Mouse (Mus musculus) fat pad, adult 2 months (tissue): ENCODE results near the gene Tsks.
A peak's percentile ranks its signal among the peaks of the same experiment; 100 is the strongest.

Experiments used
- DNase-seq: peaks from one replicate; pipeline ENCODE4 v3.0.0-alpha.2; 2011; ENCODE audit warnings: low read depth, low spot score; ENCODE audit errors: extremely low read depth

Gene Tsks

DNA sequence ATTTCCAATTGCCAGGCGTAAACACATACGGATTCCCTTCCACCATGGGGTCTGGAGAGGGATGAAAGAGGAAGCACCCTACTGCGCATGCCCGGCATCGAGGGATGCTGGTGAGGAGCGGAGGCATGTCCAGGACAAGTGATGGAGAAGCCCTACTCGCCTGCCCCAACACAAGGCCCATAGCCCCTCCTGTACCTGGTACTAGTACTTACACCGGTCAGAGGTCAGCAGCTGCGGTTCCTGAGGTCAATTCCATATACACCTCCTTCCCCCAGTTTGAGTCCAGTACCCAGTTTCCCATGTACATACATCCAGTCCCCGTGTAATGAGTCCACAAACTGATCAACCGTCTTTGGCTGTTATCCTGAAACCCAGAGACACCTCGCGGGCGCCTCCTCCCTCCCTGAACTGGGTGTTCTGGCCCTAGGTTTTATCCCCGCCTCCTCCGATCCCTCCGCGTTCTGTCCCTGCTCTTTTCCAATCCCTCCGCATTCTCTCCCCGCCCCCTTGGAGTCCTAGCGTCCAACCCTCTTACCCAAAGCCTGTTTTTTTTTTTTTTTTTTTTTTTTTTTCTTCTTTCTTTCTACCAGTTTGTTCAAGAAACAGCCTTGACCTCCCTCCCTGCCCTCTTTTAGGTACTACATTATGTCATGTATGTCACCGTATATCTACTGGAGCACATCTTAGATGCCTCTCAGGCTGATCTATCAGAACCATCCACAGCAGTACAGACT, 31.5 kb downstream of the Tsks start, which contains the start of gene Cpt1c:
Cpt1c (minus strand) TSS at position 469 of the 734 bp plus-strand sequence.
- DNase-seq, result no peak

DNA sequence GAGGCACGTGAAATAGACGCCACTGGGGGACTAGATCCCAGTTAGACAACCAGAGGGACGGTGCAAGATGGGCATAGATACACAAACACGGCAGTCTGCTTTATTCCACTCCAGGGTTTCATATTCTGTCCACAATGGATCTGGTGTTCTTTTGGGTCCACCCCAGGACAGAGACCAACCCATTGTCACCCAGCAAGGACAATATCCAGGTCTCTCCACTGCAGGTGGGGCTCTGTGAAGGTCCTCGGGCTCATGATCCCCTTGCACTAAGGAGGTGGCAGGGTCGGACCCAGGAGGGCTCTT, 32.1 kb downstream of the Tsks start:
- no peak for DNase-seq

DNA sequence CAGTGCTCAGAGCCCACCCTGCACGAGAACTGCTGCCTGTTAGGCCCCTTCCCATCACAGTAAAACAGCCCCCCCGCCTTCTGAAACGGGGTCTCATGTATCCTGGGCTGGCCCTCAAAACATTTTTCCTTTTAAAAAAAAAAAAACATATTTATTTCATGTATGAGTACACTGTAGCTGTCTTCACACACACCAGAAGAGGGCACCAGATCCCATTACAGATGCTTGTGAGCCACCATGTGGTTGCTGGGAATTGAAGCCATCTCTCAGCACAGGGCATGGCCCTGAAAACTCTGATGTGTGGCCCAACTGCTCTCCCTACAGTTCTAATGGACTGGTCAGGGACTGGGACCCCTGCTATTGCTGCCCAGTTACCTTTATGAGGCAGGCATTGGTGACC, 35.3 kb downstream of the Tsks start:
- no peak for DNase-seq

DNA sequence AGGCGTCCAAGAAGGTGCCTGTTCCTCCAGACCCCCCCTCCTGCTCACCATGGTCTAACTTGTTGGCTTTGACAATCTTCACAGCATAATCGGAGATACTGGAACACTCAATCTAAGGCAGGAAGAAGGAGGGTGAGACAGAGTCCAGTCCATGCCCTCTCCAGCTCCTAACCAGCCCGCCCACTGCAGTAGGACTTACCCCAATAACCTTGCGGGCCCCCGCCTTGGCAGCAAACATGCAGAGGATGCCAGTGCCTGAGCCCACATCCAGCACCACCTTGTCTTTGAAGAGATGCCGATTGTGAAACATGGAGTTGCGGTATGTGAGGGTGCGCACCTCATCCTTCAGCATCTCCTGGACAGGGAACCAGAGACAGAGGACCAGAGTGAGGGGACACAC, 38.5 kb downstream of the Tsks start:
- DNase-seq, result no peak

DNA sequence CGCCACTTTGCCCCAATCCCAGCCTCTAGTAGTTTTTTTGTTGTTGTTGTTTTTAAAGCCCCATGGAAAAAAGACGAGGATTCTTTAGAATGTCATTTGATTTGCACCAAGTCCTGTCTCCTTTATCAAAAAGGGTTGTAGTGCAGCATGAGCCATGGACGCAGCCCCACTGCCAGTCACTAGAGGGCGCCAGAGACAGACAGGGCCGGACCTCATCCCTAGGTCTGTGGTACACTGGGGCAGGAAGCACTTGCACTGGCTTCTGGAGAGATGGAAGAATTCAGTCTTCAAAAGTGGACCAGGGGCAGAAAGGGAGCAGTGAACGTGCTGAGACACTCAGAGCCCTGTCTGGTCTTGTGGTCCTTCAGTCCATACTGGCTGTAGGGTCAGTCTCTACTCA, 40.1 kb downstream of the Tsks start:
- no peak for DNase-seq

DNA sequence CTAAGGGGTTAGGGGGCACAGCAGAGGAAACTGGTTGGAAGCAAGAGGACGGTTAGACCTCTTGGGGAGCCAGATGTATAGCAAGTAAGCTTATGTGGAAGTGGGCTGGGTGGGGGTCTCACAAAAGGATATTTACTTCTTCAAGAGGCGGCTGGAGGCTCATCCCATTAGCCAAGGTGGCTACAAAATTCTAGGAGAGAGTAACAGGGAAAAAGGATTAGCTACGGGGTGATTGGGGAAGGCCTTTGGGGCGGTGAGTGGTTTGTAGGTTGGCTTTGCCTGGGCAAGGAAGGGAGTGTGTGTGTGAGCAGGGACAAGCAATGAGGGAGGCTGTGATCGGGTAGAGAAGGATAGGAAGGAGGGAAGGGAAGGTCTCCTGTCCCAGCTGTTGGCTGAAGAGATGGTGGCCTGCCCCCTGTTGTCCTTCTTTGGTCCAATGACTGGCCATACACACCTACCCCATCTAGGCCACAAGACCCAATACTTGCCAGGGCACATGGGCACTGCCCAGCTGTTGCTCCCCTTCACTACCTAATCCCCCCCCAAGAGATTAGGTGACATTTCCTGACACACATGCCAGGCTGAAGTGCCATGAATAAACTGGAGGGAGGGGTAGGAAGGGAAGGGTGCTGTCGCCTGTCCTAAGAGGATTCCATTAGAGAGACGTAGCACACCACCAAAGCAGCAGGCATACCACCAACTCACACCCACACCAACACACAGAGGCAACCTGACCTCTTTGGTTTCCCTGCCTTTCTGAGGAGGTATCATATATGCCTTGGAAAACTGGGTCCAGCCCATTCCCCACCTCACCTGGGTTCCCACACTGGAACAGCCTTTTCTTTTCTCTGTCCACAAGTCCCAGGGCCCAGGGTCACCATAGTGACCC, 41.2 kb downstream of the Tsks start:
- no peak for DNase-seq

DNA sequence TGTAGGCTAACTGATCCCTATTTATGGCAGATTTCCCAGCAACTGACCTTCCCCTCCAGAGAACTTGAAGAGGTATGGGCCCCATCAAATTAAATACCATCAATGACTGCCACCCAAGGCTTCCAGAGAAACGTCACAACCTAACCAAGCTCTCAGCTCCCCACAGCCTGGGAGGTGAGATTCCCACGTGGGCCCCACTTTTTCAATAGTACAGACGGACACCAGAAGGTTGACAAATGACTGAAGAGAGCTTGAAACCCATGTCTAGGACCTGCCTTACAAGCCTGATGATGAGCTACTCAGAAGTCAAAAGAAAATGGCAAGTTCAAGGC, 41.8 kb downstream of the Tsks start:
- DNase-seq, result no peak

DNA sequence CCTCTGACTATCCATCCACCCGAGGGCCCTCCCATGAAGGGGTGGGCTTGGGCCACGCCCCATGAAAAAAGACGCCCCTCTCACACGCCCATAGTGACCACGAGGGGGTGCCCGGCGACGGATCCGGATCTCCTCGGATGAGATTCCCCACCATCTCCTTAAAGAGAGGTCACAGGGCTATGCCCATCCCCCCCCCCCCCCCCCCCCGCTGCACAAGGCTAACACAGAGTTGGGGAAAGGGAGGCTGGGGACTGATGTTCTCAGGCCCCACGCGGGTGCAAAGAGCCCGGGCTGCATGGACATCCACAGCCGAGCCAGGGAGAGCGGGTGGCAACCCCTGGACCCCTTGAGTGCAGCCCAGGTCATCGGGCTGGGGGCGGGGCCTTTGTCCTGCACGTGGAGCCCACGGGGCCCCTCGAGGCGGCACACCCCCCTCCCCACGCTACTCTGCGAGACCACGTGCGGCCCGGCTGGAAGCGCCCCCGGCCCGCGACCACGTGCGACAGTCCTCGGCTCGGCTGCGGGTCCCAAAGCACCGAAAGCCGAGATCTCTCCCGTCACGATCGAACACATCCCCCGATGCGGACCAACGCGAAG, 42.7 kb downstream of the Tsks start:
- DNase-seq, result no peak

DNA sequence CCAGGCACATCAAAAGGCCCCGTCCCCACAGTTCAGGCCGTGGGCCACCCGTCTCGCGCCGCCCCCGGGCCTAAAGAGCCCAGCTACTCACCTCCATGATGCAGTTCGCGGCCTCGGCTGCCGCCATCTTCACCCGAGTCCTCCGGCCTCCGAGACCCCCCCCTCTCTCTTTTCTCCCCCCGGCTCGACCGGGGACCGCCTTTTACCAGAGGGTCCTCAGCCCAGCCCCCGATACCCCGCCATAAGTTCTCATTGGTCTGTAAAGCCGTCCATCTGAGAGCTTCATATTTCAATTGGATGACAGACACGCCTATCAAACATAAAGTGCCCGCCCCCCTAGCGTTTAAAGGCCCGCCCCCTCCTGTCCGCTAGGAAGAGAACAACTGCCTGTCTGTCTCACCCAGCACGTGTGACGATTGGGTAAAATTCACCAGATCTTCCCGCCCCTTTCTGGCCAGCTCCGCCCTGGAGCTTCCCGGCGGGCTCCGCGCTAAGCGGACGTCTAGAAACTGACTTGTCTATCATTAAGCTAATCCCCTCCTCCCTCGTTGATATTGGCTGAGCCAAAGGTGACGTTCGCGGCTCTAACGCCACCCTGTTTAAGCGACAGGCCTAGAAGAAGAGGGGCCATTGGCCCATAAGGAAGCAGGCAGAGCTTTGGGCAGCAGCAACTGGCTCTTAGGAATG, 43.3 kb downstream of the Tsks start, which contains the start of gene Prmt1:
Prmt1 (minus strand) TSS at position 377 of the 687 bp plus-strand sequence.
- DNase-seq, result peak; percentile 100

DNA sequence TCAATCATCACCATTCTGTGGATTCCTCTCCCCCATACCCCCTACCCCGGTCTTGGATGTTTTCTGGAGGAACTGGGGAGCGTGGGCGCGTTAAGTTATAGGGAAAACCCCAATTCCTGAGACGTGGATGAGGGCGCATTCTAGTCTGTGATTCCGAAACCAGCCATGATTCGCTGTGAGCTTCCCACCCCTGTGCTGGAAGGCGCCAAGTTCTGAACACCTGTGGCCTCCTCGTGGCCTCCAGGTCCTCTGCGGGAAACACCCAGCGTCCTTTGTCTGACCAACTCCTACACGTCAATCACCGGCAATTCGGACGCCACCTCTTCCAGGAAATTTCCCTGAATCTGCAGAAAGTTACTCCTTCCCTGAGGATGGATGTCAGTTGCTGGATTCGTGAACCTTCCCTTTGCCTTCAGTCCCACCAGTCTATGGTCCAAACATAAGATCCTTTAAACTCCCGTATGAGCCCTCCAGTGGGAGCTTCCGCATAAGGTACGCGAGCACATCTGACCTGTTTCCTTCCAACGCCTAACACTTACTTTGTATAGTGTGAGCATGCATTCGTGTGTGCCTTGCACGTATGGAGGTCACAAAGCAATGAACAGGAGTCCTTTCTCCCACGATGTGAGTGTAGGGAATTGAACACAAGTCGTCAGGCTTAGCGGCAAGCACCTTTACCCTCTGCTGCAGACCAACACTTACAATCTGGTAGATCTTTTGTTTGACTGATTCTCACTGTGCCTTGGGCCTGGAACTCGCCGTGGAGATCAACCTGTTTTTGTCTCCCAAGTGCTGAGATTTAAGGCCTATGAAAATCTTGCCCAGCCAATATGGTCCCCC, 44.1 kb downstream of the Tsks start:
- DNase-seq, result no peak

DNA sequence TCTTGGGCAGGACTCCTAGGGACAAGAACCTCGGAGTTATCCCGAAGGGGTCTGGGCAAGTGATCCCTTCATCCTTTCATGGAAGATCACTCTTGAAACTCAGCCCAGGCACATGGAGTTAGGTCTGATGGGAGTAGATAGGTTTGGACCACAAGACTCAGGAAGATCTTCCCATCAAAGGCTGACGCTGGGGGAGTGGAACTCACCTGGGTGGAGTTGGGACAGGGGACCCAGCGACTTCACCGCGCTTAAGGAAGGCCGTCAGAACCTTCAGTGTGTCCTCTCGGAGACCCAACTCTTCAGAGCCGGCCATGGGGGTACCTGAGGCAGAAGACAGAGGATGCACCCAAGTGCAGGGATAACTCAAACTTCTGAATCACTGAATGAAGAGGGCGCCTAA, 53.7 kb downstream of the Tsks start:
- no peak for DNase-seq

DNA sequence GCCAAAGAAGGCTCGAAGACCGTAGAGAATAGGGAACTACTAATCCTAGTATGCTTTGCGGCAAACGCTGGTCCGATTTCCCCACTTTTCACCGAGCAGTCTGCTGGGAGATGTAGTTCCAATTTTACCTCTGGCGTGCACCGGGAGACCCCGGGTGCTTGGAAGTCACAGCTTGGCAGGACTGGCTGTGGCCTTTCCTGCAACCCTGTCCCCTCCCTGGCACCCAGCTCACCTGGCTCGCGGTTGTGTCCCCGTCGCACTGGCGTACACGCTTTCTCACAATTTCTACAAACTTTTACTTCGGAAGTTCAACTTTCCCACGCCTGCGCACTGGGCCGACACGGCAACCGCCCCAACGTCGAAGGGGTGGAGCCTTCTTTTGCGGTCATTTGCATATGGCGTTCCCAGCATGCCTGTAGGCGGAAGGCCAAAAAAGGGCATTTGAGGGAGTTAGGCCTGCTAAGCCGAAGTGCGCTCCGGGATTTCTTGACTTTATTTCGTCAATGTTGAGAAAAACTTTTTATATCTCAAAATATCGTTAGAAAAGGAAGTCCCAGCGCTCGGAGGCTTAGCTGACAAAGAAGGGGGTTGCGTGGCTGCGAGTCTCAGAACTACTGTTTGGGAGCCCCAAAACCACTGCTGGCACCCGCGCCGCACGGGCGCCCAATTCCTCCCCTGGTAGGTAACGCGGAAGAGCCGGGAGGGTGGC, 54.4 kb downstream of the Tsks start, which contains the start of gene Irf3:
Irf3 (plus strand) TSS at position 418 of the 709 bp plus-strand sequence.
- peak; percentile 74 for DNase-seq

DNA sequence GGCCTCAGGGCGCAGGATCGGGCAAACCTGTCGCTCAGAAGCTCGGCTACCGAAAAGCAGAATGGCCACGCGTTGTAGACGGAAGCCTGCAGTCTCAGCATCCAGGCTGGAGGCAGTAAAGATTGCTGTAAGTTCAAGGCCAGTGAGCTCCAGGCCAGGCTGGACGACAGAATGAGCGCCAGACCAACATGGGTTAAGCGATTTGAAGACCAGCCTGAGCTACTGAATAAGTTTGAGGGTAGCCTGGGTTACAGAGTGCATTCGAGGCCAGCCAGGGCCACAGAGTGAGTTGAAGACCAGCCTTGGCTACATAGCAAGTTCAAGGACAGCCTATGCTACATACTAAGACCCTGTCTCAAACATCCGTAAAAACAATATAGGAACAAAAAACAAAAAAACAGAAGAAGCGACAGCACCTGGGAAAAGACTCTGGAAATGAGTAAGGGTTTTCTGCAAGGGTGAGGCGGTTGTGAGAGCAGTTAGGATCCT, 55.0 kb downstream of the Tsks start:
- no peak for DNase-seq

DNA sequence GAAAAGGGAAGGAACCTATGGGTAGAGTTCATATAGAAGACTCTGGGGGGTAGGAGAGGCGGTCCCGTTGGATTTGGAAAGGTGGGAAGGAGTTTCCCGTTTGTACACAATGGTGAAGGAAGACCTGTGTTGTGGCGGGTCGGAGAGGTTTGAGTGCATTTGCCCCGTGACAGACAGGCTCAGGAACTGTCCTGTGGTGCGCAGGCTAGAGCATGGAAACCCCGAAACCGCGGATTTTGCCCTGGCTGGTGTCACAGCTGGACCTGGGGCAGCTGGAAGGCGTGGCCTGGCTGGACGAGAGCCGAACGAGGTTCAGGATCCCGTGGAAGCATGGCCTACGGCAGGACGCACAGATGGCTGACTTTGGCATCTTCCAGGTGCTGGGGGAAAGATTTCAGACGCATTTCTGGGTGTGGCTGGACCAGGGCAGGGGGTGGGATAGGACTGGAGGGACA, 55.5 kb downstream of the Tsks start, which contains the start of gene Bcl2l12:
Bcl2l12 (minus strand) TSS at position 212 of the 455 bp plus-strand sequence.
- DNase-seq, result no peak

DNA sequence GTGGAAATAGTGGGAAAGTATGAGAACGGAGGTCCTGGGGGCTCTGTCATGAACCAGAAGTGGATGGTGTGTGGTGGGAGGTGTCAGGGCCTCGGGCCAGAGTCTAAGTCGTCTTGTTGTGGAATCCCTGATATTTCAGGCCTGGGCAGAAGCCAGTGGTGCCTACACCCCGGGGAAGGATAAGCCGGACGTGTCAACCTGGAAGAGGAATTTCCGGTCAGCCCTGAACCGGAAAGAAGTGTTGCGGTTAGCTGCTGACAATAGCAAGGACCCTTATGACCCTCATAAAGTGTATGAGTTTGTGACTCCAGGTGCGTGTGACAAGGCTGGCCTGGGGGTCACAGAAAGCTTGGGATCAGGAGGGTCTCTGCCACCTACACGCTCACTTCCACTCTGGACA, 56.7 kb downstream of the Tsks start:
- DNase-seq, result no peak

DNA sequence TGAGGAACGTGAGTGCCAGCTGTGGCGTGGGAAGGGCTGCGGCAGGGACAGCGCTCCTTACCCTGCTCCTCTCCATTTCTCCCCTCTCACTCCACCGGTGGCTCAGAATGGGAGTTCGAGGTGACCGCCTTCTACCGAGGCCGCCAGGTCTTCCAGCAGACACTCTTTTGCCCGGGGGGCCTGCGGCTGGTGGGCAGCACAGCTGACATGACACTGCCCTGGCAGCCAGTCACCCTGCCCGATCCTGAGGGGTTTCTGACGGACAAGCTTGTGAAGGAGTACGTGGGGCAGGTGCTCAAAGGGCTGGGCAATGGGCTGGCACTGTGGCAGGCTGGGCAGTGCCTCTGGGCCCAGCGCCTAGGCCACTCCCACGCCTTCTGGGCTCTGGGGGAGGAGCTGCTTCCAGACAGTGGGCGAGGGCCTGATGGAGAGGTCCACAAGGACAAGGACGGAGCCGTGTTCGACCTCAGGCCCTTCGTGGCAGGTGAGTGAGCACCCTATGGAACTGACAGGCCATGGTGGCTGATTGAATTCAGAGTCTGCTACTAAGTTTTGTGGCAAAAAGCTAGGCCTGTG, 57.6 kb downstream of the Tsks start:
- no peak for DNase-seq

DNA sequence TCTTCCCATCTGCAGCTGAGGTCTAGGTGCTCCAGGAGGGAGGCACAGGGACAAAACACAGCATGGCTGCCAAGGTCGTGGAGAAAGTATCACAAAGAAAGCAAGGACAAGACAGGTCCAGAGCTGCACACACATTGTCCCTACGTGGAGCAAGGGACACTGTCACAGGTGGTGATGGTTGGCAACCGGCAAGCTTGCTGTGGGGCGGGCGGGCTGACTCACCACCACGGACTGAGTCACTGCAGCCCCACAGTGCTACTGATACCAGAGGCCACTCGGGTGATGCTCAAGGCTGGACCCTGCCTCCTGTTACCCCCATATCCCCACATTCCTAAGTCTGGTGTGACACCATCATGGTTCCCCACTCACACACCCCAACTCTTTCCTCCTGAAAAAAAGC, 59.4 kb downstream of the Tsks start:
- DNase-seq, result no peak

DNA sequence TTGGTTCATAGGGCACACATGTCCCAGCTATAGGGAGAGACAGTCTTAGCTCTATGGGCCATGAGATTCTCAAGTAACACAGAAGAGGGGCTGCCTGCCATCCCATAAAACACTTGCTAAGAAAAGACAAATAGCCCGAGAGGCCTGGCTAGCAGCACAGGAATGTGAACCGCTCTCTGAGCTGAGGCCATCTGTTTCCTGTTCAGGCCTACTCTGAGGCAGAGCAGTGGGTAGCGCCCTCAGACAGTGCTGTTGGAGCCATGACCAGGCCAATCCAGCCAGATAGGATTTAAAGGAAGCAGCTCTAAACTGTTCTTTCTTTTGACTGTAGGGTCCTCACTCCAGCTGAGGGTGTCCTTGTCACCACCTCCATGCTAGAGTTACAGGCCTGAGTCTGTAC, 61.5 kb downstream of the Tsks start:
- DNase-seq, result no peak

DNA sequence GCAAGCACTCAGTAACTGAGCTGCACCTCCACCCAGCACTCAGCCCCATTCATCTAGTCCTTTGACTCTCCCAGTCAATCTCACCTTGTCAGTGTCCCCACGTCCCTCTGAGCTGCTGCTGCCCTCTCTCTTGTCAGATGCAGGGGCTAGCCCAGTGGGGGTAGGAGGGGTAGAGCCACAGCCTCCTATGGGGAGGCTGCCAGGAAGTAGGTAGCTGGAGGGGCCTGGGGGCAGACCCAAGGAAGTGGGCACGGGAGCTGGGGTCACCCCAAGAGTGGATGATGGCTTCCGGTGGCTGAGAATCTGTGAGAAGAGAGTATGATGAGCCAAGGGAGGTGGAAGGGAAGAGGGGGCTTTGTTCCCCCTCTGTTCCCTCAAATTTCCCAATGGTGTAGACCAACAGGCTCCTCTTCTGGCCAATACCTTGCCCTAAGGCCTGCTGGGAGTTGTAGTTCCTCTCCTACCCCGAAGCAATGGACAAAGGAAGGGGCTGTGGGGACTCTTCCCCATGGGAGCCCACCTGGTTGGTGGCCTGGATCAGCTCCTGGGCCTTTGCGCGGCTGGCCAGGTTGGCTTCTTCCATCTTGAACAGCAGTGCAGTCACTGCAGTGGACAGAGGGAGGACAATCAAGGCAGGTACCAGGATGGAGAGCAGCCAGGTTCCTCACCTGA, 62.5 kb downstream of the Tsks start:
- DNase-seq, result no peak
